Mouse (Mus musculus) testis, adult 2 months (tissue): Measurements from ENCODE around the gene Mapk6.

Experiments
- CTCF ChIP-seq: fragments of 200-500 bp; IDR thresholded peaks from 2 replicates; pipeline ENCODE4 v1.5.1; 2012; ENCODE audit warnings: low read depth, mild to moderate bottlenecking, inconsistent platforms, low read length, moderate library complexity; ENCODE audit not compliant: control insufficient read depth, insufficient read depth, insufficient replicate concordance
- POLR2A ChIP-seq: fragments of 200-500 bp; IDR thresholded peaks from 2 replicates; pipeline ENCODE4 v1.6.1; 2012; ENCODE audit warnings: low read depth, mild to moderate bottlenecking, inconsistent platforms, low read length, moderate library complexity; ENCODE audit not compliant: control insufficient read depth

DNA sequence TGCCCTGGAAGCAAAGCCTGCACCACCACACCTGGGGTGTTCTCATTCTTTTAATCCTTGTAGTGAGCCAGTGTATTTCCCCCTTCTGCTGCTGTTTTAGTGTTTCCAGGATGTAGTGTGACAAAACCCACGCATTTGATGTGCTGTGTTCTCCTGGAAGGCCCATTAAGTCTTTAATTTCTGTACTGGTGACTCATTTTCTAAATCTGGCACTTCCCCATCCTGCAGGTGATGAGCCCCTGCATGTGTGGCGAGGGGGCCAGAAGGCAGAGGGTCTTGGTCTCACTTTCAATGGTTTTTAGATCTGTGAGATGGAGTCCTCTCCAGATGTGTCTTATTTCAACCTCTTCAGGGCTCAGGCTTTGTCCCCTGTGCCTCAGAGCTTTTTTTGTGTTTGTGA is 44.2 kb upstream of the Mapk6 start:
- no peak for TF ChIP-seq CTCF
- TF ChIP-seq POLR2A = no peak
